Mouse (Mus musculus) midbrain, postnatal 0 days (tissue): ENCODE data around the gene Pofut2. TPM values are rescaled to one million over a fixed set of nuclear protein-coding genes. Genes with fewer than 3 reads are reported as not detected.

Experiments used
- ATAC-seq: fragments of 200-750 bp; cut with Nextera tagmentation; 2 replicates; pipeline ENCODE4 v1.8.0; 2017; ENCODE audit warnings: moderate number of reproducible peaks, mild to moderate bottlenecking, moderate TSS enrichment, moderate library complexity; ENCODE audit not compliant: low FRiP score
- DNase-seq: peaks from one replicate; pipeline ENCODE4 v3.0.0-alpha.2; 2015; ENCODE audit warnings: low spot score
- H3K27ac ChIP-seq: fragments of 300-500 bp; sonication (generic); 2 replicates; pipeline ENCODE4 v1.5.1; 2014; ENCODE audit warnings: low read depth, mild to moderate bottlenecking, low read length, mixed read lengths
- H3K27me3 ChIP-seq: fragments of 300-500 bp; sonication (generic); 2 replicates; pipeline ENCODE4 v1.6.1; 2014; ENCODE audit warnings: low read length, control low read depth, mixed read lengths; ENCODE audit not compliant: insufficient read depth
- H3K36me3 ChIP-seq: fragments of 300-500 bp; sonication (generic); 2 replicates; pipeline ENCODE4 v1.6.1; 2014; ENCODE audit warnings: low read length, control low read depth, mixed read lengths; ENCODE audit not compliant: insufficient read depth
- H3K4me1 ChIP-seq: fragments of 300-500 bp; sonication (generic); 2 replicates; pipeline ENCODE4 v1.6.1; 2014; ENCODE audit warnings: mild to moderate bottlenecking, control low read depth, antibody characterized with exemption, low read length, mixed read lengths; ENCODE audit not compliant: insufficient read depth
- H3K4me2 ChIP-seq: fragments of 300-500 bp; sonication (generic); 2 replicates; pipeline ENCODE4 v1.6.1; 2014; ENCODE audit warnings: low read depth, mild to moderate bottlenecking, low read length, mixed read lengths; ENCODE audit not compliant: poor library complexity, severe bottlenecking
- H3K4me3 ChIP-seq: fragments of 300-500 bp; sonication (generic); 2 replicates; pipeline ENCODE4 v1.5.1; 2014; ENCODE audit warnings: low read depth, mild to moderate bottlenecking, low read length, moderate library complexity
- H3K9ac ChIP-seq: fragments of 300-500 bp; sonication (generic); replicated peaks from 2 replicates; pipeline ENCODE4 v1.6.1; 2014; ENCODE audit warnings: mild to moderate bottlenecking, low read length, moderate library complexity, mixed read lengths; ENCODE audit not compliant: poor library complexity, severe bottlenecking
- H3K9me3 ChIP-seq: fragments of 300-500 bp; sonication (generic); 2 replicates; pipeline ENCODE4 v1.6.1; 2016; ENCODE audit warnings: low read length, control low read depth
- CTCF ChIP-seq: IDR thresholded peaks from 2 replicates; pipeline ENCODE4 v1.5.1; 2016; ENCODE audit warnings: antibody characterized with exemption, mild to moderate bottlenecking
- WGBS: fragments of 180-500 bp; shearing (Covaris S2); extraction: QIAGEN DNeasy Blood & Tissue Kit; methylation state at CpG from one replicate; pipeline ENCODE4 v1.1.7; 2014; 5-methylcytosine and 5-hydroxymethylcytosine counted together
- polyA plus RNA-seq: library from polyadenylated mRNA; unstranded; fragments of >200 nt; fragmentation: Nextera tagmentation; extraction: Ambion mirVana; gene quantifications from 2 replicates; pipeline ENCODE4 v1.2.1, GENCODE M21; 2015
- total RNA-seq: library from RNA; depleted of rRNA; stranded (reverse); fragments of >200 nt; gene quantifications from 2 replicates; pipeline ENCODE4 v1.2.3, GENCODE M21; 2014

The Pofut2 gene
- total and polyA plus RNA-seq, 2 experiments from 2014 or later, result 43.2 to 49.9 TPM

DNA sequence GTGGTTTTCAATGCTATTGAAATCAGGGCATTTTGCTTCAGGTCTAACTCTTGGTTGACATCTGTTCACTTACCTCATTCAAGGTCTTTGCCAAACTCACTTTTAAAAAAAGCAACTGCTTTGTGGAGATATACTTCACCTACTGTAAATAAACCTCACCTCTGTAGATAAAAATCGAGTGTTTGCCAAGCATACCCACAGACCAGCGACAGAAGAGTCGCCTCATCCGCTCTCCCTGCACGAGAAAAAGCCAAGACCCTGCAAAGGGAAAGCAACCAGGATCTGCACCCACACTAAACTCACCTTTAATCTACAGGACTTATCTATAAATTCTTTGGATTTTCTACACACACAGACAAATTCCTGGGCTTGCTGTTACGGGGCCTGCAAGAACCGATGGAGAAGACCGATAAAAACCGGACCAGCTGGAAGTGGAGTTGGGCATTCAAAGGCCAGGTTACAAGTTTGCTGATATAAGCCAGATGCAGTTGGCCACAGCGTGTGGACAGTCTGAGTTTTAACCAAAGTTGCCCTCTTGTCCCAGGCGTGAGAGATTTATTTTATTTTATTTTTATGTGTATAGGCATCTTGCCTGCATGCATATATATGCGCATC, 39.5 kb upstream of the Pofut2 start:
- 96% methylated on average over 12 of the region's 12 CpGs for WGBS
- TF ChIP-seq CTCF, result no peak

GRCm38 (mm10) chr10:77221108-77221507, 37.9 kb upstream of the Pofut2 start:
- 82% methylated on average over 11 of the region's 11 CpGs for WGBS
- H3K4me1 ChIP-seq, result no peaks in the 10 kb centered on the region
- no peak overlapping the region for H3K9ac ChIP-seq
- no peak for TF ChIP-seq CTCF
- no peaks in the 10 kb centered on the region for H3K36me3 ChIP-seq
- DNase-seq (no peak), ATAC-seq (no peak)
- no peaks in the 10 kb centered on the region for H3K27me3 ChIP-seq
- no peak overlapping the region for H3K27ac ChIP-seq
- no peaks in the 10 kb centered on the region for H3K9me3 ChIP-seq
- H3K4me2 ChIP-seq, result no peak overlapping the region
- no peak overlapping the region for H3K4me3 ChIP-seq

More for the DNA sequence above, 39.5 kb upstream of the Pofut2 start:
- Histone ChIP-seq H3K4me1 (no peaks in the 10 kb centered on the region), H3K9ac (no peak overlapping the region), H3K4me2 (no peak overlapping the region), H3K27ac (no peak overlapping the region), H3K27me3 (no peaks in the 10 kb centered on the region), H3K36me3 (no peaks in the 10 kb centered on the region), H3K4me3 (no peak overlapping the region), H3K9me3 (no peaks in the 10 kb centered on the region)
- DNase-seq (no peak), ATAC-seq (no peak)

DNA sequence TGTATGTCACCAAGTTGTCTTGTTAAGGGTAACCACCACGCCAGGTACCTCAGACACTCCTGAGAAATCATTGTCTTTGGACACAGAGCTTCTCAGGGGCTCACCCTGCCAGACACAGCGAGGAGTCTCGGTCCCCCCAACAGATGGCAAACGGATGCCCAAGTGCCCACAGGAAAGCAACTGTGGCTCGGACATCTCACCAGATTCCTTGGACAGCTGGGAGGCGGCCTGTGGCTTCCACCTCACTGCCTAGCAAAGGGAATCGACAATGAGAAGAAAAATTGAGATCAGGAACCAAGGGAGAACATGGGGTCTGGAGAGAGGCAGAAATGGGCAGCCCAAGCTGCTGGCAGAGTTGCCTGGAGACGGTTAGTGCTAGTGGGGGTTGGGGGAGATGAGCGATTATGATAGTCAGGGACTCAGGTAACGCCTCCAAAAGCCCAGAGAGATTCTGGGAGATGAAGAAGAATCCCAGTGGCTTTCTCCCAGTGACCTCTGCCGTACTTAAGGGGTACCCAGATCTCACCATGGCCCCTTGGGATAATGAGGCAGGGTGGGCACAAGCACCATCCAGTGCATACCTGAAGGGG, 36.0 kb upstream of the Pofut2 start:
- Histone ChIP-seq H3K4me3 (no peak overlapping the region), H3K36me3 (no peaks in the 10 kb centered on the region), H3K9ac (no peak overlapping the region), H3K27me3 (no peaks in the 10 kb centered on the region), H3K9me3 (no peaks in the 10 kb centered on the region), H3K4me2 (no peak overlapping the region), H3K4me1 (no peaks in the 10 kb centered on the region), H3K27ac (no peak overlapping the region)
- DNase-seq (no peak), ATAC-seq (no peak)
- 86% methylated on average over 11 of the region's 11 CpGs for WGBS
- TF ChIP-seq CTCF, result no peak

DNA sequence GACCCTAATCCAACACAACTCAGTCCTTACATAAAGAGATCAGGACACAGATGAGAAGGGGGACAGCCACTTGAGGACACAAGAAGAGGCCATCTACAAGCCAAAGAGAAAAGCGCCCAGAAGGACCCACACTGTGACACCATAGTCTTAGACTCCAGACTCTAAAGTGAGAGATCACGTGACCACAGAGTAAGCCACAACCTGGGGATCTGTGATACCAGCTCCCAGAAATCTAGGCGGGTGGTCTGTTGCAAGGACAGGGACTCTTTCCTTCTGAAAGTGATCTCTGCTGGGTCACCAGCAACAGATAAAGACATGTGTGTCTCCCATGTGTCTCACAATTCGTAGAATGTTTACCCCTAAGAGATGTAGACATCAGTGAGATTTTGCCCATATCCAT, 34.6 kb upstream of the Pofut2 start:
- WGBS, result 81% methylated on average over 4 of the region's 4 CpGs

DNA sequence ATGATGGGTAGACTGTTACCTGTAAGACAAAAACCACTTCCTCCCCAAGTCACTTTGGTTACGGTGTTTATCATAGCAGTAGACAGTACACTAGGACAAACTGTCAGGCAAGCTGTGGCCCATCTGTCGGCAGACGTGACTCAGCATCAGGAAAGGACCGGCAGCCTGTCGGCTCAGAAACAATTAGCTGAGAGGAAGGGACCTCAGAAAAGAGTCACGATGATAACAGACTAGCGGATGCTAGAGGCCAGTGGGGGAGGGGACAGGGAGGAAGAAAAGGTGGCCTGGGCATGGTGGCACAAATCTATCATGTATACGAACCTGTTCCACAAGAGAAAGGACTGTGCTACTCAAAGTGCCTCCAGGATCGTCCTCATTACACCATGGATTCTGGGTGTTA, 33.6 kb upstream of the Pofut2 start:
- Histone ChIP-seq H3K9me3 (no peaks in the 10 kb centered on the region), H3K27ac (no peak overlapping the region), H3K36me3 (no peaks in the 10 kb centered on the region), H3K27me3 (no peaks in the 10 kb centered on the region), H3K4me1 (no peaks in the 10 kb centered on the region), H3K4me3 (no peak overlapping the region), H3K9ac (no peak overlapping the region), H3K4me2 (no peak overlapping the region)
- ATAC-seq (no peak), DNase-seq (peak; percentile 48)
- WGBS, result 81% methylated on average over 9 of the region's 9 CpGs
- no peak for TF ChIP-seq CTCF

More for the DNA sequence above, 34.6 kb upstream of the Pofut2 start:
- no peak overlapping the region for H3K27ac ChIP-seq
- DNase-seq, result no peak
- no peaks in the 10 kb centered on the region for H3K27me3 ChIP-seq
- TF ChIP-seq CTCF, result no peak
- H3K9ac ChIP-seq, result no peak overlapping the region
- no peaks in the 10 kb centered on the region for H3K36me3 ChIP-seq
- H3K4me1 ChIP-seq, result no peaks in the 10 kb centered on the region
- H3K9me3 ChIP-seq, result no peaks in the 10 kb centered on the region
- no peak overlapping the region for H3K4me2 ChIP-seq
- H3K4me3 ChIP-seq, result no peak overlapping the region
- ATAC-seq, result no peak

GRCm38 (mm10) chr10:77225995-77226688, 32.9 kb upstream of the Pofut2 start:
- H3K4me1 ChIP-seq, result no peaks in the 10 kb centered on the region
- H3K4me3 ChIP-seq, result no peak overlapping the region
- no peak overlapping the region for H3K9ac ChIP-seq
- no peak for TF ChIP-seq CTCF
- H3K4me2 ChIP-seq, result no peak overlapping the region
- H3K9me3 ChIP-seq, result no peaks in the 10 kb centered on the region
- 92% methylated on average over 8 of the region's 8 CpGs for WGBS
- no peak overlapping the region for H3K27ac ChIP-seq
- ATAC-seq (no peak), DNase-seq (no peak)
- H3K36me3 ChIP-seq, result no peaks in the 10 kb centered on the region
- H3K27me3 ChIP-seq, result no peaks in the 10 kb centered on the region
